Mouse (Mus musculus) heart, postnatal 0 days (tissue): ENCODE measurements around the gene Mamld1. TPM values are rescaled to one million over a fixed set of nuclear protein-coding genes. Genes with fewer than 3 reads are reported as not detected.

Experiments
- ATAC-seq: fragments of 200-750 bp; cut with Nextera tagmentation; 2 replicates; pipeline ENCODE4 v1.8.0; 2017; ENCODE audit warnings: low read depth, moderate number of reproducible peaks, moderate library complexity; ENCODE audit not compliant: insufficient read depth
- DNase-seq: peaks from one replicate; pipeline ENCODE4 v3.0.0-alpha.2; 2016; ENCODE audit warnings: low spot score
- H3K27ac ChIP-seq: fragments of 300-500 bp; sonication (generic); 2 replicates; pipeline ENCODE4 v1.5.1; 2014; ENCODE audit warnings: low read depth, mild to moderate bottlenecking
- H3K27me3 ChIP-seq: fragments of 300-500 bp; sonication (generic); 2 replicates; pipeline ENCODE4 v1.6.1; 2014; ENCODE audit warnings: low read length, mixed read lengths; ENCODE audit not compliant: control insufficient read depth, insufficient read depth
- H3K36me3 ChIP-seq: fragments of 300-500 bp; sonication (generic); replicated peaks from 2 replicates; pipeline ENCODE4 v1.6.1; 2014; ENCODE audit warnings: low read length, mixed read lengths; ENCODE audit not compliant: control insufficient read depth, insufficient read depth
- H3K4me1 ChIP-seq: fragments of 300-500 bp; sonication (generic); 2 replicates; pipeline ENCODE4 v1.6.1; 2014; ENCODE audit warnings: antibody characterized with exemption; ENCODE audit not compliant: control insufficient read depth, insufficient read depth
- H3K4me2 ChIP-seq: fragments of 300-500 bp; sonication (generic); 2 replicates; pipeline ENCODE4 v1.6.1; 2014; ENCODE audit warnings: low read depth, mild to moderate bottlenecking, low read length, moderate library complexity
- H3K4me3 ChIP-seq: fragments of 300-500 bp; sonication (generic); 2 replicates; pipeline ENCODE4 v1.5.1; 2014; ENCODE audit warnings: low read depth, low read length
- H3K9ac ChIP-seq: fragments of 300-500 bp; sonication (generic); replicated peaks from 2 replicates; pipeline ENCODE4 v1.6.1; 2014; ENCODE audit warnings: low read depth, low read length, mixed read lengths
- H3K9me3 ChIP-seq: fragments of 300-500 bp; sonication (generic); replicated peaks from 2 replicates; pipeline ENCODE4 v1.6.1; 2016; ENCODE audit warnings: low read length; ENCODE audit not compliant: control insufficient read depth
- CTCF ChIP-seq: IDR thresholded peaks from 2 replicates; pipeline ENCODE4 v1.5.1; 2016; ENCODE audit warnings: antibody characterized with exemption, control low read depth, low read depth
- EP300 ChIP-seq: IDR thresholded peaks from 2 replicates; pipeline ENCODE4 v1.6.1; 2016; ENCODE audit warnings: antibody characterized with exemption, low read depth
- WGBS: fragments of 180-500 bp; shearing (Covaris S2); extraction: QIAGEN DNeasy Blood & Tissue Kit; methylation state at CpG from one replicate; pipeline ENCODE4 v1.1.7; 2014; 5-methylcytosine and 5-hydroxymethylcytosine counted together
- polyA plus RNA-seq: library from polyadenylated mRNA; unstranded; fragments of >200 nt; fragmentation: Nextera tagmentation; extraction: Ambion mirVana; gene quantifications from 2 replicates; pipeline ENCODE4 v1.2.1, GENCODE M21; 2015
- total RNA-seq: library from RNA; depleted of rRNA; stranded (reverse); fragments of >200 nt; gene quantifications from 2 replicates; pipeline ENCODE4 v1.2.3, GENCODE M21; 2014; ENCODE audit warnings: low replicate concordance

The Mamld1 gene
- total and polyA plus RNA-seq, 2 experiments from 2014 or later, result 2.2 to 10.0 TPM

DNA sequence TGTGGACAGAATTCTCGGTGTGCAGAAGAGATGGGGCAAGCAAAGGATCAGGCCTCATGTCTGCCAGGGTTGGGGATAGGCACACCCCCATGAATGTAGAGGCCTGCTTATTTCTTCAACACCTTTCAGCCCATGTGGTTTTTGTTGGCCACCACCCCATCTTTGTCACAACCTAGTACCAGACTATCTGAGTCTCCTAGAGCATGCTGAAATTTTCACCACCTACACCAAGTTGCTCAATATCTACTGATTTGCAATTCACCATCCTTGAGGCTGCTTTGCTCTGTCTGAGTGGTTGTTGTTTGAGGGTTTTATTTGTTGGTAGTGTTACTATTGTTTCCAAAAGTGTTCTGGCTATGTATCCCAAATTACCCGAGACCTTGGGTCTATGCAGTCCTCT is 91.3 kb downstream of the Mamld1 start:
- no peak for DNase-seq
- no peak for TF ChIP-seq EP300
- no peak for TF ChIP-seq CTCF
- Histone ChIP-seq H3K27me3 (no peaks in the 10 kb centered on the region), H3K4me2 (no peak overlapping the region), H3K27ac (peak overlapping the region; percentile 34; the same call in 1 of the 2 replicates), H3K36me3 (no peaks in the 10 kb centered on the region), H3K9me3 (no peaks in the 10 kb centered on the region), H3K4me1 (no peaks in the 10 kb centered on the region), H3K9ac (no peak overlapping the region), H3K4me3 (no peak overlapping the region)
- 53% methylated on average over 2 of the region's 2 CpGs for WGBS
- no peak for ATAC-seq

DNA sequence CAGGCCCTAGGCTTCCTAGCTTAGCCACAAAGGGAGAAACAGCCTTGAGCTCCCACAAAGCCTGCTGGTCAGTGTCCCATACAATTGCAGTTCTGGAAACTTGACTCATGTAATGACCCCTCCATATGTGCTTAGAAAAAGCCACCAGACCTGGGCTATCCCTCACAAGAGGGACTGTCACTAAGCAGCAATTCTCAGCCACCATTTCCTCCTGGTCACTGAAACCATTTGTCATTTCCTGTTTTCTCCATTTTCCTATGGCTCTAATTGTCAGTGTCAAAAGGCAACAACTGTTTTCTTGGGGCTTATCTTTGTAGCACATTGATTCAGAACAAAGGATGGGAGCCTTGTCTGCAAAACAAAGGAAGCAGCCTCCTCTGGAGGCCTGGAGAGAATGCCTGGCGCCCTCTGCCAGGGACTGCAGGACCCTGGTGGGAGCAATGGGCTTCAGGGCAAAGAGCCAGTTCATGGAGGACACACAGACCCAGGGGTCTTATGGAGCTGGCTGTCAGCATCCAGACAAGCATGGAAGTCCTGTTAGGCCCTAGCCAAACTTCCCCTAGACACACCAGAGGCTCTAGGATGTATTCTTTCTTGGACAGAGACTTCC is 99.5 kb downstream of the Mamld1 start:
- Histone ChIP-seq H3K4me2 (no peak overlapping the region), H3K9ac (no peak overlapping the region), H3K4me1 (no peaks in the 10 kb centered on the region), H3K36me3 (no peaks in the 10 kb centered on the region), H3K9me3 (no peaks in the 10 kb centered on the region), H3K4me3 (no peak overlapping the region), H3K27ac (peak overlapping the region; percentile 65), H3K27me3 (no peaks in the 10 kb centered on the region)
- DNase-seq, result peak; percentile 16
- TF ChIP-seq CTCF, result no peak
- peak; percentile 64; the same call in 1 of the 2 replicates for TF ChIP-seq EP300
- 54% methylated on average over 1 of the region's 1 CpGs for WGBS
- peak; percentile 66 for ATAC-seq

DNA sequence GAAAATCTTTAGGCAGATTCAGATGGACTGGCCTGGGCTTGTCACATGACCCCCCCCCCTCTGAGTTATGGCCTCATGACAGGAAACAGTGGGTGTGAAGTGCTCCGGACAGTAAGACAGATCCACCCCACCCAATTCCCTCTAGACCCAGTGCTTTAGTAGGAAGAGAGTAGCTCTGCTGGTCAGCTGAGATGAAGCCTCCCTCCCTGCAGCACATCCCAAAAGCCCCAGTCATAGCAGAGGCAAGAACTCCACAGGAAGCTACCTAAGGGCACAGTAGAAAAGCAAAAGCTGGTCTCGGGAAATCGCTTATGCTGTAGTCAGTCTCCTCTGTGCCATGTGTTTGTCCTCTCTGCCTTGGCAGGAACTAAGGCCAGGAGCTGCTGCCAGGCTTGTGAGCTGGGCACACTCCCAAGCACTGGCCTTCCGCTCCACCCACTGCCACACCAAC is 100.5 kb downstream of the Mamld1 start:
- H3K36me3 ChIP-seq, result no peaks in the 10 kb centered on the region
- no peaks in the 10 kb centered on the region for H3K9me3 ChIP-seq
- H3K4me1 ChIP-seq, result no peaks in the 10 kb centered on the region
- H3K4me2 ChIP-seq, result no peak overlapping the region
- WGBS, result 56% methylated on average over 4 of the region's 4 CpGs
- no peak overlapping the region for H3K9ac ChIP-seq
- 0 out of 2 replicates have a peak overlapping the region, but pooled peaks have one; percentile 65 for H3K27ac ChIP-seq
- TF ChIP-seq CTCF (no peak), EP300 (no peak)
- no peaks in the 10 kb centered on the region for H3K27me3 ChIP-seq
- peak; percentile 25 for DNase-seq
- no peak overlapping the region for H3K4me3 ChIP-seq
- peak; percentile 80 for ATAC-seq

DNA sequence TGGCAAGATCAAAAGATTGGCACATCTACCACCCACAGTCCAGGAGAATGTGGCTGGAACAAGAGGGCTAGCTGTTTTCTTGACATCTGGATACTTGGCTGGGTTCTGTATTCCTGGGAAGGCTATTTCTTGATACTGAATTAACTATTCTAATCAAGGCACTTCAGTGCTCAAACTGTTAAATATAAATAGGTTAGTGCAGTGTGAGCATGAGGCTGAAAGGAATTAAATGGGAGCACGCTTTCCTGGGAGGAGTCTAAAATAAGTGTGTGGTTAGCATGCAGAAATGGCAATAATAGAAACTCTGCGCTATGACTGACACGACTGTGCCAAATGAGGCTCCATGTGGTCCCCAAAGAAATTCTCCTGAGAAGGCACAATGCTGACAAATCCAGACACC is 131.5 kb downstream of the Mamld1 start:
- no peak for ATAC-seq
- H3K4me2 ChIP-seq, result no peak overlapping the region

DNA sequence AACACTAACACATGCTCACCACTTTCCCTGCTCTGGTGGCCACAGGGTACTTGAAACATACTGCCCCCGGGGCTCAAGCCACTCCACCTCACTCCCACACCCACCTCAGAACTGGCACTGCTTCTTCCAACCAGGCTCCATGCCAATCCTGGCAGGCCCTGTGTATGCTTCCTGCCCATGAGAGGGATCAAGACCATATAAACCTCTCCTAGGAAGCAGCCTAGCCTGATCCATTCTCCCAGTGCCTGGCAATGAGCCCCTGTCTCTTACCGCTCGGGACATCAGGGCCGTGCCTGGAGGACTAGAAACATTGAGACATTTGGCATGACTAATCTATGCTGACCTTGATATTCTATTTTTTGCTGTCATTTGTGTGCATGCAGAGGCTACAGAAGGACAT is 133.6 kb downstream of the Mamld1 start:
- TF ChIP-seq CTCF (no peak), EP300 (no peak)
- 55% methylated on average over 4 of the region's 4 CpGs for WGBS
- Histone ChIP-seq H3K4me3 (no peak overlapping the region), H3K27ac (no peak overlapping the region), H3K27me3 (no peaks in the 10 kb centered on the region), H3K9ac (no peak overlapping the region), H3K36me3 (no peaks in the 10 kb centered on the region), H3K4me1 (no peaks in the 10 kb centered on the region), H3K9me3 (no peaks in the 10 kb centered on the region), H3K4me2 (no peak overlapping the region)
- ATAC-seq, result no peak
- no peak for DNase-seq

More for the DNA sequence above, 131.5 kb downstream of the Mamld1 start:
- H3K27me3 ChIP-seq, result no peaks in the 10 kb centered on the region
- DNase-seq, result no peak
- no peaks in the 10 kb centered on the region for H3K4me1 ChIP-seq
- TF ChIP-seq CTCF, result no peak
- 49% methylated on average over 3 of the region's 3 CpGs for whole genome bisulfite sequencing
- no peaks in the 10 kb centered on the region for H3K9me3 ChIP-seq
- H3K4me3 ChIP-seq, result no peak overlapping the region
- H3K36me3 ChIP-seq, result no peaks in the 10 kb centered on the region
- H3K27ac ChIP-seq, result no peak overlapping the region
- no peak overlapping the region for H3K9ac ChIP-seq

DNA sequence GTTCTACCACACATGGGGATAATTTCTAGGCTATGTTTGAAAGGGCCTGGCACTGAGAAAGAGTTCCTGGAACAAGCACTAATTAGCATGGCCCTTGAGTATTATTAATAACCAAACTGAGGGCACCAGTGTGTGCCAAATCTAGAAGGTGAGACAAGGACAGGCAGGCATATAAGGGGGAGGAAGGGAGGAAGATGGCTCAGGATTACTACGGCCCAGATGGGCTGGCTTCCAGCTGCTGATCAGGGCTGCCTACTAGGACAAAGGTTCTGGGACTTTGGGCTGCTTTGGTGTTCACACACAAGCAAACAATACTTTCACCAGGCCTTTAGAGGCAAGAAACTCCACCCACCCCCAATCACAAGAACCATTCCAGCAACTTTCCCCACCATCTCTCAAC is 136.3 kb downstream of the Mamld1 start:
- Histone ChIP-seq H3K27ac (no peak overlapping the region), H3K4me1 (no peaks in the 10 kb centered on the region), H3K9me3 (no peaks in the 10 kb centered on the region), H3K27me3 (no peaks in the 10 kb centered on the region), H3K4me3 (no peak overlapping the region), H3K9ac (no peak overlapping the region), H3K4me2 (no peak overlapping the region), H3K36me3 (no peaks in the 10 kb centered on the region)
- TF ChIP-seq EP300 (no peak), CTCF (no peak)
- peak; percentile 16 for DNase-seq
- WGBS, result 36% methylated on average over 1 of the region's 1 CpGs
- ATAC-seq, result no peak
